Mouse (Mus musculus): Measurements from ENCODE around the gene Ptf1a.

Gene Ptf1a

GRCm38 (mm10) chr2:19444931-19445831, at the start of gene Ptf1a:
Gene Ptf1a, plus strand, starts transcription at chr2:19445663.
- DNase-seq (ENCODE audit: extremely low read depth, low read depth) = no peak

DNA sequence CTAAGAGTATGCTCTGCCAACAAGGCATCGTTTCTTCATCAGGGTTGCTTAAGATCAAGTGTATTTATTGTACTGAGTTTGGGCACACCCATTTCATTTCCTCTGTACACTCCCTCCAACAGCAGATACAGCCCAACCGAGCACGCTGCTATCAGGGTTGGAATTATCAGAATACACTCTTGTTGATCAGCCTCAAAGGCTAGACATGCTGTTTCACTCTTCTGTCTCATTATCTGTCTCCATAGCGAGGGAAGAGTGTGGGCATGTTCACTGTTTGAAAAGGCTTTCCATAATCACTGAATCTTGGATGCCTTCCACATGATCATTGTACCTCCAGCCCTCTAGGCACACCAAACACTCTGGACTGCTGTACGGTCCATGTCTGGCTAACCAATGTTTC, 40.1 kb upstream of the Ptf1a start:
- no peak for DNase-seq (ENCODE audit: extremely low read depth, low read depth)

DNA sequence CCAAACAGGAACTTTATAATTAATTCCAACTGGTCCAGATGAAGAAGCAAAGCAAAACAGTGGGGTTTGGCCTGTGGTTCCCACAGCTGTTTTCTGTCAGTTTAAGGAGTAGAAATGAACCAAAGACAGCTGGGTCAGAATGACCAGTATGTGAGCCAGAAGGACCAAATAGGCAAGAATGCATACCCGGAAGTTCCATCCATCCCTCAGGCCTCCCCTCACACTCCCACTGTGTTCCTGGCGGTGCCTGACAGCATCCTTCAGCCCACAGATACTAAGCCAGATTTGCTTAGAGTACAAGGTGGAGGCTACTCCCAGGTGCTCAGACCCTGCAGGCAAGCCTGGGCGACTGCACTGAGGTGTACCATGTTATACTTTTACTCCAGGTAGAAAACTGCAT, 38.9 kb upstream of the Ptf1a start:
- no peak for DNase-seq (ENCODE audit: extremely low read depth, low read depth)

- peak; percentile 39 for DNase-seq (ENCODE audit: extremely low read depth, low read depth)
Observed at GRCm38 (mm10) chr2:19414222-19414965, 31.1 kb upstream of the Ptf1a start.

DNA sequence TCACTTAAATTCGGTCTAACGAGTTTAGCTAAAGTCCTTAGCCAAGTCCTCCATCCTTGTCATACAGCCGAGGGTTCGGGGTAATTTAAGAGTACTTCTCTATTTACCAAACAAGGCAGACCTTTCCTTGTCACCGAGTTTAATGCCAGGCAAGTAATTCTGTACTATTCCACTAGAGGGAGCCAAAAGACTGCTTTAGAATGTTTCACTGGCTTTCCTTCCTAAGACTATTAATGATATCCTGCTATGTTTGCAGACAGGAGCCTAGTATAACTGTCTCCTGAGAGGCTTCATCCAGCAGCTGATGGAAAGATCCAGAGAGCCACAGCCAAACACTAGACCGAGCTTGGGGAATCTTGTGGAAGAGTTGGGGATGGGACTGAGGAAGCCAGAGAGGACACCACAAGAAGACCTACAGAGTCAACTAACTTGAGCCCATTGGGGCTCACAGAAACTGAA, 30.4 kb upstream of the Ptf1a start:
- DNase-seq (ENCODE audit: extremely low read depth, low read depth) = peak; percentile 86

- no peak for DNase-seq (ENCODE audit: extremely low read depth, low read depth)
Observed at GRCm38 (mm10) chr2:19416066-19416465, 29.4 kb upstream of the Ptf1a start.

GRCm38 (mm10) chr2:19419686-19420345, 25.6 kb upstream of the Ptf1a start:
- DNase-seq (ENCODE audit: extremely low read depth, low read depth) = no peak

- DNase-seq (ENCODE audit: extremely low read depth, low read depth) = no peak
Observed at GRCm38 (mm10) chr2:19422226-19422625, 23.2 kb upstream of the Ptf1a start.

DNA sequence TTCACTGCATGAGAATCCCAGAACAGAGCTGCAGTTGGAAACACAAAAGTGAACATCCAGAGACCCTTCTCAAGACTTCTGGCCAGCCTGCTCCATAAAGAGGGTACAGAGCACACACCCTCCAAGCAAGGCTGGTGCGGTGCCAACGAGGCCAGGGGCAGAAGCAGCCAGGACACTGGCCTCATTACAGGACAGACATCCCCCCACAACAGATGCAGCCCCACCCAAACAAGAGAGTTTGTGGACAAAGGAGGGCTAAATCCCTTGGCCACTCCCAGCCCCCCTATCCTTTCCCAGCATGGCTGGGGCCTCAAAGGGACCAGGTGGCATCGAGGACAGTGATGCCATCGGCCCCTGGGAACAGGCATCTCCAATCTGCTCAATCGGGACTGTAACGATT, 22.4 kb upstream of the Ptf1a start:
- no peak for DNase-seq (ENCODE audit: extremely low read depth, low read depth)

- DNase-seq (ENCODE audit: extremely low read depth, low read depth) = no peak
Observed at GRCm38 (mm10) chr2:19429031-19429430, 16.4 kb upstream of the Ptf1a start.

GRCm38 (mm10) chr2:19429691-19430690, 15.5 kb upstream of the Ptf1a start:
- no peak for DNase-seq (ENCODE audit: extremely low read depth, low read depth)

GRCm38 (mm10) chr2:19430746-19431145, 14.7 kb upstream of the Ptf1a start:
- no peak for DNase-seq (ENCODE audit: extremely low read depth, low read depth)

GRCm38 (mm10) chr2:19431186-19431585, 14.3 kb upstream of the Ptf1a start:
- DNase-seq (ENCODE audit: extremely low read depth, low read depth) = no peak

DNA sequence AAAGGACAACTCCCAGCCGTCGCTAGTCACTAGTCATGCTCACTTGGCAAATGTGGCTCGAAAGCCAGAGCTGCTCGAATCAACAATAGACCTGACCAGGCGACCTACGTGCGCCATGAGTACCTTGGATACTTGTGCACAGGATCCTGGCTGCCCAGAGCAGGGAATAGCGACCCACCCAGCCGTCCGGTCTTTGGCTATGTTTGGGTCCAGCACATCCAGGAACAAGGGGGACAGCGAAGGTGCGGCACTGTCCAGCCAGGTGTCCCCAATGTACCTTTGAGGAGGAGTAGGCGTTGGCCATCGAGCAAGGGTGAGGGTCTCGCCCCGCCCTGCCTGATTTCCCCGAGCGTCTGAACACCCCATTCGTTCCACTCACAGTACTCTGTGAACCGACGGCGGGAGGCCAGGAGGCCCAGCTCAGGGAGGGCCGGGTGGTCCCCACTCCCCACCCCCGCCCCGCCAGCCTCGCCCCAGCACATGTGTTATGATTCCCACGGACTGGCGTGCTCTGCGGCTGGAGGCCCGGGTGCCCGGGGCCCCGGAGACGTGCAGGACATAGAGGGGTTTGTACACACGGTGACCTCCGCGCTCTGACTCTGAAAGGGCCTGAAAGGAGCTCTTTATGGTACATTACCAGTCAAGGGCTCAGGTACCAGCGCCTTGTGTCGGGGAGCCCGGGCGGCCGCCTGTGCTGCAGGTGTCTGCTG, 13.7 kb upstream of the Ptf1a start:
- DNase-seq (ENCODE audit: extremely low read depth, low read depth) = no peak

DNA sequence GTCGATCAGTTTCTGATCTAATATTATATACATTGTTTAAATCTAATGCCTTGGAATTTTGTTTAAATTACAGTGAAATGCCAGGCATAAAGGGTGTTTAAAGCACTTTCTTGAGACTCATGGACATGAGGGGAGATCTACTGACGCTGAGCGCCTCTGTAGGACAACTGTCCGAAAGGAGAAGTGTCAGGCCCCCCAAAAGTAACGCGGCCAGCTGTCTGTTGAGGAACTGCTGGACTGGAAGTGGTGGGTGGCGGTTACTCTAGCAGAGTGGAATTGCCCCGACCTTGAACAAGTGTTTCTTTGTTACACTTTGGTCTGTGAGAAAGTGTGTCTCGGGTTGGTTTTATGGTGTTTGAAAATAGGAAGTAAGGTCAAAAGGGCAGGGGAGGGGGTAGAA, 1.1 kb upstream of the Ptf1a start:
- no peak for DNase-seq (ENCODE audit: extremely low read depth, low read depth)

GRCm38 (mm10) chr2:19445871-19446501, 523 bp downstream of the Ptf1a start:
- DNase-seq (ENCODE audit: extremely low read depth, low read depth) = no peak

DNA sequence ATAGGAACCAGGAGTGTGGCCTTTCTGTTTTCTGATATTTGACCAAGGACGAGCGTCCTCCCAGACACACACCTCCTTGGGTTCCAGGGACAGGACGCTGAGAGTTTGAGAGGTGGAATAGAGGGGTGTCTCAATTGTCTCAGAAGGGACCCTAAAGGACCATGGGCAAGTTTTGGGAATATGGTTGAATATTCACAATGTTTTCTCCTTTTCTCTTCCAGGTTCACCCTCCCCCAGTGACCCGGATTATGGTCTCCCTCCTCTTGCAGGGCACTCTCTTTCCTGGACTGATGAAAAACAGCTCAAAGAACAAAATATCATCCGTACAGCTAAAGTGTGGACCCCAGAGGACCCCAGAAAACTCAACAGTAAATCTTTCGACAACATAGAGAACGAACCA, 1.3 kb downstream of the Ptf1a start:
- DNase-seq (ENCODE audit: extremely low read depth, low read depth) = no peak

- no peak for DNase-seq (ENCODE audit: extremely low read depth, low read depth)
Observed at GRCm38 (mm10) chr2:19448042-19448700, 2.7 kb downstream of the Ptf1a start.

- no peak for DNase-seq (ENCODE audit: extremely low read depth, low read depth)
Observed at GRCm38 (mm10) chr2:19449308-19449707, 3.8 kb downstream of the Ptf1a start.

All from MEL-GATA-1-ER (cell line).